Mouse (Mus musculus) ovary, postnatal 14 days (tissue): ENCODE results near the gene Ptpre.
A peak's percentile ranks its signal among the peaks of the same experiment; 100 is the strongest.
"Not testable (repeated sequence)": the region's sequence is repeated elsewhere in the genome, so short reads cannot be mapped to it uniquely, and the experiment has no call there.

Experiments
- DNase-seq: peaks from one replicate; pipeline ENCODE4 v3.0.0; 2022; ENCODE audit warnings: low spot score

The Ptpre gene

GRCm38 (mm10) chr7:135605804-135606072 is 68.5 kb downstream of the Ptpre start:
- no peak for DNase-seq

DNA sequence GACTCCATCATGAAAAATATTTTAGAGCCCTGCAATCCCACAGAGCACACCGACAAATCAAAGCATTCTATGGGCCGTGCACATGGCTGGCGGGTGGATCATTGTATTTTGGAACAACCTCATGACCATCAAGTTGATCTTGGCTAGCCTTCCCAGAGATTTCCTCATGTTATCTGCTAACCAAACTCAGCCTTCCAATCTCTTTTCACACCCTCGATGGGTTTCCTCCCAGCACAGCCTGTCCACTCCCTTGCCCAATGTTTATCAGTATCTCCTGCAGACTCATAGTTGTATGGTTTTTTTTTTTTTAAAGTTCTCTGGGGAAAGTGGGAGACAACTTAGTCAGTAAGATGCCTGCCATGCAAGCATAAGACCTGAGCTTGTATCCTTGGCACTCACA is 70.9 kb downstream of the Ptpre start:
- no peak for DNase-seq

GRCm38 (mm10) chr7:135609028-135609427 is 71.7 kb downstream of the Ptpre start:
- no peak for DNase-seq

DNA sequence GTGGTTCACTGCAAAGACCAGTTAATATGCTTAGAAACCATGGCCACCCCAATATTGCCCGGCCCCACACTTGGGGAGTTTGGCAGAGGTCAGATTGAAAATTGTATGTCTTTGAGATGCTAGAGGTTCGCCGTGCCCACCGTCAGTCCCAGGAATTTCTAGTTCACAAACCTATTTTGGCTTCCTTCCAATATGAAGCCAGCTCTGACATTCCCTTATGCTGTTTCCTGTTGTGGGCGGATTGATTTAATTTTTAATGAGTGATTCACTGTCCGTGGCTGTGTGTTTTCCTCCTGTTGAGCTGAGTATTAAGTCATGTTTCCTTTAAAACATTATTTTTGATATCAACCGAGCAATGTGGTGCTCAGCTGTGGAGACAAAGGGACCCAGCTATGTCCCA is 72.4 kb downstream of the Ptpre start:
- DNase-seq: no peak

DNA sequence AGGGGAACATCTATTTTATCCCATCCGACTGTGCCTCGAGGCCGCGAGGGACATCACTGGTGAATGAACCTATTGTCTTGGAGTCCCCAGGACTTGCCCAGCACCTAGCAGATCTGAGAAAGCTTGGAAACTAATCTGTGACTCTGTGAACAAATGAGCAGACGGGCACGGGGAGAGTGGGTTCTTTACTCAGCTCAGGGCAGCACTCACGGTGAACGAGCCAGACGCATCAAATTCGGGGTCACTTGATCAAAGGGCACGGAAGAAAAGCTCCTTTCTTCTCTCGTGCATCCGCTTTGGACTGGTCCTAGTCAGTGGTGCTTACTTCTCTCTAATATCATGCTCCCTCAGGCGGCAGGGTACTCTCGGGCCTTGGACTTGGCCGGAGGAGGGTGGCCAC is 75.0 kb downstream of the Ptpre start:
- no peak for DNase-seq

- DNase-seq: no peak
Observed at GRCm38 (mm10) chr7:135612801-135613200, 75.5 kb downstream of the Ptpre start.

DNA sequence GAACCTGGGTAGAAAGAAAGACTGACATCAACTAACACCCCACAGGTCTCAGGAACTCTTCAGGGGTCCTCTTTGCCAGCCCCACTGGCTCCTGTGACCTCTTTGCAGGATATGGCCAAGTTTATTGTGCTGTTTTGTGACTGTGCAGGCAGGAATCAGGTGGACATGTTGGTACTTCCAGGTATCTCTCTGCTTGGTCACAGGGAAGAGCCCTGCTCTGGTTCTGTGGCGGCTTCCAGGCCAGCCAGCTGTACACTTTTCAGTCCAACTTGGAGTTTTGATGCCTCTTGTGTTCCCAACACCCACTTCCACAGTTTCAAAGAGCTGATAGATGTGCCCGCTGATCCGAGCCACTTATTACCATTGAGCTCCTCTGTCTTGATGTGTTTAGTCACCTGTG is 76.1 kb downstream of the Ptpre start:
- no peak for DNase-seq

- DNase-seq: no peak
Observed at GRCm38 (mm10) chr7:135614892-135615291, 77.6 kb downstream of the Ptpre start.

GRCm38 (mm10) chr7:135616479-135616878 is 79.2 kb downstream of the Ptpre start:
- DNase-seq: not testable (repeated sequence)

- DNase-seq: no peak
Observed at GRCm38 (mm10) chr7:135617776-135618175, 80.5 kb downstream of the Ptpre start.

GRCm38 (mm10) chr7:135621649-135622048 is 84.4 kb downstream of the Ptpre start:
- no peak for DNase-seq

DNA sequence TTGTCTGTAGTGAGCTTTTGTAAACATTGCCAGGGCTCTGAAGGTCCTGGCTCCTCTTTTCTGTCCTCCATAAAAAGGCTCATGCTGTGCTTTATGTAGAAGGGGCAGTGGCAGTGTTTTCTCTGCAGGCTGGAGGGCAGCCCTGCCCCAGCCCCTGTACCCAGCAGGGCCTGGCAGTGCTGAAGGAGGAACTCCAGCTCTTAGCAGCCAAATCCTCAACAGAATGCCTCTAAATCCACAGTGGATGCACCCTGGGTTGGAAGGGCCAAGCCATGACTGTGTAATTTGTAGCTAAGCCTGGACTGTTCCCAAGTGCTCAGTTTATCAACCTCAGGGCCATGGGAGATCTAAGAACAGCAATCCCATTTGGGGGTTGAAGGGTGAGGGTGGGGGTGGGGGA is 85.0 kb downstream of the Ptpre start:
- DNase-seq: no peak

DNA sequence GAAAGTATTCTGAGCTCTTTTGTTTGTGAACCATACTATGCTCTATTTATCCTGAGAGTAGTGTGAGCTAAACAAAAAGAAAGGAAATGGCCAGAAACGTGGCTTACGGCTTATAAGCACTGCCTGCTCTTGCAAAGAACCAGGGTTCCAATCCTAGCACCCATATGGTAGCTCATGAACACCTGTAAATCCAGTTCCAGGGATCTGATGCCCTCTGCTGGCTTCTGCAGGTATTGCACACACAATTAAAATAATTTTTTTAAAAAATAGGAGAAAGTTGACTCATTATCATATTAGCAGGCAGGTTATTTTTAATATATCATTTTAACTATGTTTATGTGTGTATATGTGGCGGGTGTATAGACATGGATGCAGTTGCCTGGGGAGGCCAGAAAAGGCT is 87.6 kb downstream of the Ptpre start:
- no peak for DNase-seq

DNA sequence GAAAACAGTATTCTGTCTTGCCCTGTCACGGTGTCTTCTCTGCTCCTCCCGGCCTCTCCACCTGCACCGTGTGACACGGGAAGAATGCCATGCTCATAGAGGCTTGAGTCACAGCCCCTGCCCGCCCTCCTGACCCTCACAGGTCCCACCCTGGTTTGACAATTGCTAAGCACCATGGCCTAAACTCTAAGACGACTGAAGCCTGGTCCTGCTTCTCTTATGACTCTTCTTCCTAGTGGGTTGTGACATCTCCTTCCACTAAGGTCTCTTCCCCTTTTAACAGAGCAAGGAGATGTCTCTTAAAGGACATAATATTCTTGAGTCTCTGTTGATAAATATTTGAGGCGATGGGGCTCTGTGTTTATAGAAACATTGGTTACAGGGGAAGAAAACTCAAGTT is 91.1 kb downstream of the Ptpre start:
- no peak for DNase-seq

DNA sequence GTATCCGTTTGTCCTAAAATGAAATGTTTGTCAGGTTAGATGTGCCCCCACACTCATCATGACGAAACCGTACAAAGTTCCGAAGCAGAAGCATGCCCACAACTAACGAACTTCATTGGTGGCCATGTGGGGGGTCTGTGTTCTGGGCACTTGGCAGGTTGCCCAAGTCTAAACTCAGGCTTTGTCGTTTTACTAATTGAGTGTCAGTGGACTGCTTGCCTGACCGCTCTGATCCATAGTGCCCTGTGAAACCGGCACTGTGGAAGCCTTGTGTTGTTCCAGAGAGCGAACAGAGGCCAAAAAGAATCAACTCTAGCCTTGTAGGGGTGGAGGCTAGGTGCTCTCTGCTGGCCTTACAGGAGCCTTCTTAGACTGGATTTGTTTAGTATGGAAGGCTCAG is 91.7 kb downstream of the Ptpre start:
- no peak for DNase-seq

DNA sequence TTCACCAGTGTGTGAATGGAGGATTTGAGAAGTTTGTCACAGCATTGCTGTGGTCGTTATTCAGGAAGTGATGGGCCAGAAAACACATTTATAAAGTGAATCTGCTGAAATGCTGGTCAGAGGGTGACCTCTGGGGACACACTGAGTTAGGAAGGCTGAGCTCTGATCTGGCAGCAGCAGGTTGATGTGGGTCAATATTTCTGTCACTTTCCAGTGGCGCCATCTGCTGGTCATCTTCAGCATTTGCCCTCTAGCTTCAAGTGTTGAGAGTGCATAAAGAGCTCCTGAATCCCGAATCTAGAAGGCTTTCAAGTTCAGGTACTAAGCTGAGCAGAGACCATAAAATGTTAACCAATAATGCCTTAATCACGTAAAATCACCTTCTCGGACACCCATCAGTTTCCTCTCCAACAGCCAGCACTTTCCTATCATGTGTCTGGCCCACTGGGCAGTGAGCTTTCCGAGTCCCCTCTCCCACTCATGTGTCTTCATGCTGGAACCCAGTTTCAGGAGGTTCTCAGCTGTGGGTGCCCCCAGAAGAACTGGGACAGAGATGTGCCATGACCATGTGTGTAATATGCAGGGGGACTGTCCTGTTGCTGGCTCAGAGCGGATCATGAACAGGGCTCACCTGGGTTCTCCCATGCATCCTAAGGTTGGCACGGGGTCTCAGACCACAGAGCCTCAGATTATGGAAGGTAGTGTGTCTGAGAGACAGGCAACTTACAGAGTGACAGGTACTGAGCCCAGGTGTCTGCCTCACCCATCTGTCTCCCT is 94.7 kb downstream of the Ptpre start:
- DNase-seq: peak; percentile 67

- no peak for DNase-seq
Observed at GRCm38 (mm10) chr7:135632716-135633258, 95.5 kb downstream of the Ptpre start.

DNA sequence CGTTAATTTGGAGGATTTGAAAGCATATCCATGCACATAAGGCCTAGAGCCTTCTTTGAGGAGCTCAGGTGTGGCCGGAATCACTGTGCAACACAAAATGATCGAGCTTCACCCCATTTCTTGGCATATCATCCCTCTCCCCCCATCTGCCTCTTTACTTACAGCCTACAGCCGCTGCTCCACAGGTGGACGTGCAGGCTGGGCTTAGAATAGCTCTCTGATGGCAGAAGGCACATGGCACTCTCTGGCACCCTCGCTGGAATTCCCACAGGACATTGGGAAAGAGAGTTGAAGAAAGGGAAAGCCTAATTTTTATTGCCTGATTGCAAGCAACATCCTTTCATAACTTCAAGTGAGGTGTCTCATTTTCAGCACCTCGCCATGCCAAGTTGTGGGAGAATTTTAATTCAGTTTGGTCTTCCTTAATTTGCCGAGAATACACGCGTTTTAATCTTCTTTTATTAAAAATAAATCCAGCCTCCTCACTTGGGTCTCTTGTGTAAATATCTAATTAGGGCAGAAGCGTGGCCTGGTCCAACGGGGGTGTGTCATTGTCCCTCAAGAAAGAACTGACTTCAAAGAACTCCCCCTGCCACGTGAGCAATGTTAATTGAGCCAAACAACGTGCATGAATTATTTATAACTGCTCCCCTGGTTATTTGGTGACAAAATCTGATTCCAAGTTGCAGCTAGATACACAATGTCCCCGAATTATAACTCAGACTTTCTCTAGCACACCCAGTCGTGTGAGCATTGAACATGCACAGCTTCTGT is 97.8 kb downstream of the Ptpre start:
- DNase-seq: no peak

DNA sequence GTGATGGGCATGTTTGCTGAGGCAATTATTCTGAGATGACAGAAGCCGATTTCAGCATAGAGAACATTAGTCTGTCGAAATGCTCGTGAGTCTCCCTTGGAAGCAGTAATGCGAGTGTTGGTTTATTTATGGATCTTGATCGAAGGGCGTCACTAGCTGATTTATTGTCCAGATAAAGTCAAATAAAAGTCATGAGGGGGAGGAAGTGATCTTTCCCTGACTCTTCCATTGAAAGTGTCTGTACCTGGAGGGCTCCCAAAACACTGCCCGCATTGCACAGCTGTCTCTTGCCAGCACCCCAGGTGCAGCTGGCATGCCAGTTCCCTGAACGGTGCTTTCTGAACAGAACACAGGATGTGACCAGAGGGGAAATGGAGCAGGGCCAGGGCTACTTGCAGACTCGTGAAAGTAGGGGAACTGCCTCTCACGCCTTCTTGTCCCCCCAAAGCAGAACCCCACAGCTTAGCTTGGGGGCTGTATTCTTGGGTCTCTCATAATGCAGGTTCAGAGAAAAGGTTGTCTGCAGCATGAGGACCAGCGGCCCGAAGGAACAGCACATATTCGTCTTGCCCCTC is 100.2 kb downstream of the Ptpre start:
- DNase-seq: no peak

GRCm38 (mm10) chr7:135639361-135639760 is 102.1 kb downstream of the Ptpre start:
- no peak for DNase-seq

DNA sequence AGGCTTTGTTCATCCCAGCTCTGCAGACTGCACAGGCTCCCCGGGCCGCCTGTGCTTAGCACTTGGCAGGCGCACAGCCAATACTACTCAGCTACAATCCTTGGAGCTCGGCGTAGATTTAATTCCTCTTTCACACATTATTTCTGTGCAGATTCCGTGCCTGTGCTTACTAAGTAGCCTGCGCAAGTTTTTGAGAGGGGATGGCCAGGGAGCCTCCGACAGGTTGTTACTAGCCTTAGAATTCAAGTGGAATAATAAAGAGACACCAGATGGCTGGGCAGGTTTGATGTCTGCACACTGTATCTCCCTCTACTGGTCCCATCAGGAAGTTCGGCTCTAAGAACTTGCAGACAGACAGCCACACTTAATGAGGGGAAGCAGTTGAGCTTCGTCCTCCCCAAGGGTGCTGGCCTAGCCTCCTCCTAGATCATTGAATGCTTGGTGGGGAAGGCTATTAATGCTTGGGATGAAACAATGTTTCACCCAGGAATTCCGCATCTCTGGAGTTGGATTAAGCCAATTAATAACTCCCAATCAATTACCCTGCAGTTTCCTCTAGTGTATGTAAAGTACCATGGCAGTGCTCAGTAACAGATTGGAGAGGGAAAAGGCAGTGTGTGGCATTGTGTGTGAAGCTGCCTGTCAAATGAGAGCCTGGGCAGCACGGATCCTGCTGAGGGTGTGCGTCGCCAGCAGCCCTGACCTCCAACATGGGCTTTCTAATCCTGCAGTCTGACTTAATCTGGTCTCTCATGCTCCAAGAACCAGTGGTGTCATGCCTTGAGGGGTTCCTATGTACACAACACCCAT is 104.6 kb downstream of the Ptpre start:
- DNase-seq: peak; percentile 41

DNA sequence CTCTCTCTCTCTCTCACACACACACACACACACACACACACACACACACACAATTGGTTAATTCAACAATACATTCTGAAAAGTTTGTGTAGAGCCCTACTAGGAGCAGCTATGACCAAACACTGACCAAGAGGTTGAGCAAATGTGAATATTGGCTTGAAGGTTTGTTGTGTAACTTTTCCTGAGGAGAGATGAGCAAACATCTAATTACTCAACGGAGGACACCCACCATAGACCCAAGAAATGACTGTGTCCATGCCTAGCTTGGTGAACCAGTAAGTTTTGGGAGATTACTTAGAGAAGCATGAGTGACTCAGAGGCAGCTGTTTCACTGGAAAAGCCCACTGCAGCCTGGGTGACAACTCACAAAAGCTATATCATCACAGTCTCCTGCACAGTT is 107.2 kb downstream of the Ptpre start:
- no peak for DNase-seq
